Mouse (Mus musculus): ENCODE data around the gene Reep1.
"Not testable (repeated sequence)": the region's sequence is repeated elsewhere in the genome, so short reads cannot be mapped to it uniquely, and the experiment has no call there.

Gene Reep1

DNA sequence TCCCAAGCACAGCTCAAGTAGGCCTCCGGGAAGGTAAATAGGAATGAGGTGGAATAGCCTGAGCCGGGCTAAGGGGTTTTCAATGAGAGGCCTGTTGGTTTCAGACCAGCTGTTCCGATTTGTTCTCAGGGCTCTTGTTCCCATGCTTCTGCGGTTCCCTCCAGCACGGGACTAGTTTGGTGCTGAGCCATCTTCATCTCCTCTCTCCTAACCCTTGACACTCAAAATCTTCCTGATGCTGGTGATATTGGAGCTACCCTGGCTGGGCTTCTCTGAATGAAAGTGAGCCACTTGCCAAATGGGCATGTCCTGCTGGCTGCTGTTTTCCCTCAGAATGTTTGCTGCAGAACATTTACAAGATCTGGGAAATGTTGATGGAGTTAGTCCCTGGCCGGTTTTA lies 84.4 kb downstream of the Reep1 start:
- no peak for DNase-seq

DNA sequence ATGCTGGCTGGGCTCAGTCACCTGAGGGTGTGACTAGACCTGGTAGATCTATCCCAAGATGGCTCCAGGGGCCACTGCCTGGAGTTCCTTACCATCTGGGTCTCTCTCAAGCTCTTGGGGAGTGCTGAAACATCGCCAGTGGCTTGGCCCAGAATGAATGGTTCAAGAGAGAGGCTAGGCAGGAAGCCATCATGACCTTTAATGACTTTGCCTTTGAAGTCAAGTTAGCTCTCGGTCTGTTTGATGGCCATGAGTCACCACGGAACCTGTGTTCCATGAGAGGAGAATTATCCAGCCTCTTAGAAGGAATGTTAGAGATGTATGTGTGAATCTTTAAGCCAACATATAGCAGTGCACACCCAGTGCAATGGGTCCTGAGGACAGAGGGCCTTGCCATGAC lies 92.0 kb downstream of the Reep1 start:
- no peak for DNase-seq

DNA sequence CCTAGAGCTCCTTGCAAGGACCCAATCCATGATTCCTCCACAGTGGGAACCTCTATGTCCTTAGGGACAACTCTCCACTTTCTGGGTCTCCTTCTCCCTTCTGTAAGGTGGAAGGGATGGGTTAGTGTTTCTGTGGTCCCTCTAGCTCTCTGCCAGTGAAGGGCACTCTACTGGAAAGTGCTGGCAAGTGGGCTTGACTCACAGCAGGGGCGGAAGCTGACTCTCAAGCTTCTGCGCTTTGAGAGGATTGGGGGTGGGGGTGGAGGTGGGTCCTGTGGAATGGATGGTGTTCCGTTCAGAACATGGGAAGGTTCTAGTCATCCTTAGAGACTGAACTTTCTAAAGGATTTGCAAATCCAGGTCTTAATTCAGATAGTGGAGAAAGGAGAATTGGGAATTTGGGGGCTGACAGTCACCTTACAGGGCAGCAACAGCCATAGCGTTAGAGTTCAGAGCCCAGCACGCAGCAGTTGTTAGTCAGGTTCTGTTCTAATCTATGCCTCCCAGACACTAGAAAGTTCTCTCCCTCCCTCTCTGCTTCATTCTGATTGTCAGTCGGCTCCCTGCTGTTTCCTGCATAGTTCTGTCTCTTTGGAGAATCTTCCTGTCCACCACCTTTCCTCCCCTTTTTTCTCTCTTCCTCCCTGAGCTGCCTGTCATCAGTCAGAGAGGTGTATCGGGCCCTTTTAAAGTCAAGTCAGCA lies 93.8 kb downstream of the Reep1 start:
- DNase-seq = no peak

DNA sequence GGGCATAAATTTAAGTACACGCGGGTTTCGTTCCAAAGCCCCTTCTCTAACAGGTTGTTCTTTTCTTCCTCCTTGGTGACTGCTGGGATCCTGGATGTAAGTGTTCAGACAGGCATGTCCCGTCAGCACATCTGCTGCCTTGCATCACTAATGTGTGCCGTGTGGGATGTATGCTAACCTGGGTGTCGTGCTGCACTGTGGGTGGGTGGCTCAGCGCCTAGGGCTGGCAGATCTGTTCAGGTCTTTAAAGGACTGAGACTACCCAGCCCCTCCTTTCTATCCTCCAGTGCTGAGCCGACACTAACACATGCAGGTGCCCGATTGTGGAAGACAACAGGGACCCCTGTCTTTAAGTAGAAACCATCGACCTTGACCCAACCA lies 94.3 kb downstream of the Reep1 start:
- DNase-seq = no peak

DNA sequence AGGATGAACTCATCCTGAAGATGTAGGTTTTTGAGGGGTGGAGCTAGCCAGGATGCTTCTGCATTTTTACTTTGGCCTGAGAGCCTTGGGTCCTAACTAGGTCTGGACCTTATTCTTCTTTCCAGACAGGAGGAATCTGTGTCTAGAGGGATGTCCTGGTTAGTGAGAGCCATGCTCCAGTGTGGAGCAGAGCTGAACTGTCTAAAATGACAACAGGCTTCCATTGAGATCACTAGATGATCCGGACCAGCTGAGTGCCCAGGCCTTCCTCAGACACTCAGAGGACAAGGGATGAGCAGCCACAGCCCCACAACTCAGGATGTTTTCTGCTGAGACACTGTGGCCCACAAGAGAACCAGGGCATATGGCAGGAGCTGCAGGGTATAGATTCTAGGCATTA lies 96.2 kb downstream of the Reep1 start:
- no peak for DNase-seq

DNA sequence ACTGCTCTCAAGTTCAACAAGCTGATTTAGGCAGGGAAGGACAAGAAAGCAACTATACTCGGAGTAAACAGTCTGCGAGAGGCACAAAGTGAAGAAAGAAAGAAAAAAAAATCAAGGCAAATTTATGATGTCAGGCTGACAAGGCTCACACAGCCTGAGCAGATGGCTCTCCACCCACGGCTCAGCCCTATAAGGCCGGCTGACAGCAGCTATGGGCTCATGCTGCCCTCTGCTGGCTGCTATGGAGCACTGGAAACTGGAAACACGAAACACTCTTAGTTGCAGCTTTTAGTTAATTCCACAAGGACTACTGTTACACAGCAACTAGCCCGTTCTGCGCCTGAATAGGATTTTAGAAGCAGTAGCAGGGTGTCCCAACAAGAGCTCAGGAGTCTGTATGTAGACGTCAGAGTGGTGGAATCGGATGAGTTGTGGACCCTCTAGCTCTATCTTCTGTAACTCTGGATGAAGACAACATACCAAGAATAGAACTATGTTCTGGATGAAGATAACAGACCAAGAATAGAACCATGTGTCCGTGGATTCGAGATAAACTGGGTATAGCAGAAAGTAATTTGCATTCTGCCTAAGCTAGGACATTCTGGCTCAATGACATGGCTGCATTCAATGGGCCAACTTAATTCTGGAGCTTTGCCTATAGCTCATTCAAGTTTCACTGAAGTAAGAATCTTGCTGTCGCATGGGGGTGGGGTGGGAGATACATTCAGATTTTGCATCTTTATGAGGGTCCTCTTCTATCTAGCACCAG lies 96.9 kb downstream of the Reep1 start:
- DNase-seq = peak; percentile 17

DNA sequence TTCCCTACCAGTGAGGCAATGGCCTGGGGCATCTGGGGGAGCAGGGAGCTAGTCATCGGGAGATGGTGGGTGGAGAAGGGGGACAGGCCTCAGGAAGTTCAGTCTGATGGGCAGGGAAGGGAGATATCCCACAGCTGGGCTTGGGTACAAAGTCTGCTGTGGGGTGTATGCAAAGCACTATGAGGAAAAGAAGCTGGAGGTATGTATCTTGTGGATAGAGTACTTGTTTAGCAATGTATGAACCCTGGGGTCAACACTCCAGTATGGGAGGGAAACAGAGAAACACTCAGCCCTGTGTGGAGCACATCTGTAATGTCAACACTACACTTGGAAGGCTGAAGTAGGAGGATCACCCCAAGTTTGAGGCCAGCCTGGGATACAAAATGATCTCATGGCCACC lies 99.4 kb downstream of the Reep1 start:
- no peak for DNase-seq

DNA sequence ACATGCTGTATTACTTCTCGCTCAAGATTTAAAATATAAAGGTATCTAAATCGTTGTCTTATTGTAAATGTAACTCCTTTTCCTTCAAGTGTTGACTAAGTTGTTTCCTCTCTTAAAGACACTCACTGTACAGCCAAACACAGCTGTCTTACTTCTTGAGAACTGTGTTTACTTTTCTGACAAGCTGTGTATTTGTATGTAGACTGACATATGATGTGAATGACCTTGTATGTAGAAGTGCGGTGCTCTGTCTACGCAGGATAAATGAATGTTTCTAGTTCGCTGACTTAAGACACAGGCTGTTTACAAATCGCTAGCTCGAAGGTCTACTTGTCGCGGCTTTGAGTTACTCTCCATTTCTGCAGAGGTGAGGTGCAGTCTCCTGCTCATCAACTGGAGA lies 102.5 kb downstream of the Reep1 start:
- DNase-seq = no peak

DNA sequence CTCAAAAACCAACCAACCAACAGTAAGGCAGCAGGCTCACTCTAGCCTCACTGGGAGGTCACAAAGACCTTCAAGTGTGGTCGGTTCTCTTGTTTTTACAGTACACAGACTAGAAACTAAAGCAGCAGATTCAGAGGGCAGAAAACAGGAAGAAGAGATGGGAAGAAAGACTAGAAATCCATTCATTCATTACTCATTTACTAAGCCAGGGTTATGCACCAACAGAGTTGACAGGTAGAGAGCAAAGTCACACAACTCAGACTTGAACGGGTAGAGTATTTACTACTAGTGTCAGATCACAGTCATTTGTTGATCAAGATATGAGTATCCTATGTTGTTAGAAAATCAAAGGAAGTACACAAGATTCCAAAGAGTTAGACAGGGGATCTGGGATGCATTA lies 105.5 kb downstream of the Reep1 start:
- DNase-seq = no peak

DNA sequence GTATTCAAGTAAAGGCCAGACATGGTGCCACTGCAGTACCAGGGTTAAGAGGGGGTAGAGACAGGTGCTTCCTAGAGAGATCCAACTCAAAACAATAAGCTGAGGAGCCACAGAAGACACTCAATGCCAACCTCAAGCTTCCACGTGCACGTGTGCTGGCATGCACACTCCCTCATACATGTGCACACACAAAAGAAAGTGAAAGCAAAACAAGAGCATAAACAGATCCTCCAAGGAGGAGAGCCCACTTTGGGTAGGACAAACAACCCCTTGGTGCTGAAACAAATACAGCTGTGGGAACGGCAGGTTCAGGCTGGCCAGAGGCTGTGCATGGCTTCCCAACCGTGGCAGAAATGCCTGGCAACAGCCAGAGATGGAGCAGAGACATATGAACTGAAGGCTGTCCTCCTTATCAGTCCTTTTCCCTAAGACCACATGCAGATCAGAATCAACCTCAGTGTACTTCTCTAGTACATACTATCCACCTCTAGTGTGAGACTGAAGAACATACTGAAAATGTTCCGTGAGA lies 112.5 kb downstream of the Reep1 start:
- DNase-seq = peak; percentile 57

DNA sequence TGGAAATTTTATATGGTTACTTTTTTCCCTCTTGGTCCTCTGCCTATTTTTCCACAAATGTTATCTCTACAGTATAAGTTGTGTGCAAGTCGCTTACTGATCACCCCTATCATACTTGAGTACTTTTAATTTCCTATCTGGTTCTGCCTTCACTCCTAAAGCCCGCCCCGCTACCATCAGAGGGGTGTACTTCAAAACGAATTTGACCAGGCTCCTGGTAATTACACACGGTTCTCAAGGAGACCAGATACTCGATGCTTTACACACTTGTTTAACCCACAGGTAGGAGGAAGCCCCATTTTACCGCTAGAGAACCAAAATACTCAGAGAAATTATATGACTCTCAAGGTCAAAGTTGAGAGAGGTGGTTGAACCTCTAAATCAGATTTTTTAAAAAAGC lies 115.7 kb downstream of the Reep1 start:
- DNase-seq = no peak

DNA sequence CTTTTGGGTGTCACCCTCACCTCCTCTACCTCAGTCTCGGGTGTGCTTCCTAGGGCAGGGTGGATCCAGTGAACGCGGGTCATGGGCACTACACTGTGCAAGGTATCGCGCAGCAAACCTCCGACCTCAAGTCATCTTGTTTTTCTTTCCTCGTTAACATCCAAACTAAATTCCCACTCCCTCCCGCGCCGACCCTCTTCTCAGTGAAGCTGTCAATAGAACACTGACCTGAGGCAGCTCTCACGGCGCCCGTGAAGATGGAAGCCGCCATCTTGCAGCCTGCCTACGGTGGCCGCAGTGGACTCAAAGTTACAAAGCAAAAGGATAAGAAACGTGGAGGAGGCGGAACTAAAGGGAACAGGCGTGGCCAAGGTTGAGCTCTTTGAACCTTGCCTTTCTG lies 116.1 kb downstream of the Reep1 start:
- DNase-seq = peak; percentile 92

DNA sequence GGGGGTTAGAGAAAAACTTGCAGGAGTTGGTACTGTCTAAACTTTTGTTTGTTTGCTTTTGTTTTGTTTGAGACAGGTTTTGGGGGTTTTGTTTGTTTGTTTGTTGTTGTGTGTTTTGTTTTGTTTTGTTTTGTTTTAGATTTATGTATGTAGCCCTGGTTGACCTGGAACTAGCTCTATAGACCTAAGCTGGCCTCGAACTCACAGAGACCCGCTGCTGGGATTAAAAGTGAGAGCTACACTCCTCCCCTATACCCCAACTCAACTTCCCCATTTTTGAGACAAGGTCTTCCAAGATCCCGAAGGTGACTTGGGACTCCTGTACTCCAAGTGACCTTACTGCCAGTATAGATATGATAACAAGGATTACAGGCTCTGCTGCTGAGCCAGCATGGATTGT lies 116.6 kb downstream of the Reep1 start:
- DNase-seq = no peak

DNA sequence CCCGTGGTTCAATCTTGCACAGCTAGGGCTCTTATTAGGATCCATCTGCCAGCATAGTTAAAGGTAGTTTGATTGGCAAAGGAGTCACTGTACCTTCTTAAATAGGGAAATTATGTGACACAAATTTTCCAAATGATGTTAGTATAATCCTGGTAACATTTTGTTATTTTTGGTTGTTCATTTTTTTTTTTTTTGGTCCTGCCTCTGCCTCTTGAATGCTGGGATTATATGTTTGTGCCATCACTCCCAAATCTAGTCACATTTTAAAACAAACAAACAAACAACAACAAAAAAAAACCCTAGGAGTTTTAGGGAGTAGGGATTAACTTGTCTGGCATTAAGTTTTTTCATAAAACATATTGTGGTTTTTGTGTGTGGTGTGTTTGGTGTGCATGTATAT lies 119.5 kb downstream of the Reep1 start, which contains the start of gene Mrpl35:
TSS of gene Mrpl35 (minus strand) at position 101 of the 400 bp plus-strand sequence.
- no peak for DNase-seq

DNA sequence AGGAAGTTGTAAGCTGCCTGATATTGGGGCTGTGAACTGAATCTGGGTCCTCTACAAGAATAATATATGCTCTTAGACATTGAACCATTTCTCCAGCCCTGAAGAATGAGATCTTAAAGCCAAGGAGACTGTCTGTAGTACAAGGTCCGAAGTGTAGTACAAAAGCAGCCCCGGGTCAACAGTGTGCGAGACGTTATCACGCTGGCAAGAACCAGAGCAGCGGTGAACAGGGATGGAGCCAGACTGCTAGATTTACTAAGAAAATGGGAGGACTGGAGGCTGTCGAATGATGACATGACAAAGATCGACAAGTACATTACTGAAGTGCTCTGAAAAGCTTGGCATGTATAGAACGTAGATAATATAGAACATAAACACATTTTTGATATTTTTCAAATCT lies 122.4 kb downstream of the Reep1 start:
- DNase-seq = peak; percentile 19

DNA sequence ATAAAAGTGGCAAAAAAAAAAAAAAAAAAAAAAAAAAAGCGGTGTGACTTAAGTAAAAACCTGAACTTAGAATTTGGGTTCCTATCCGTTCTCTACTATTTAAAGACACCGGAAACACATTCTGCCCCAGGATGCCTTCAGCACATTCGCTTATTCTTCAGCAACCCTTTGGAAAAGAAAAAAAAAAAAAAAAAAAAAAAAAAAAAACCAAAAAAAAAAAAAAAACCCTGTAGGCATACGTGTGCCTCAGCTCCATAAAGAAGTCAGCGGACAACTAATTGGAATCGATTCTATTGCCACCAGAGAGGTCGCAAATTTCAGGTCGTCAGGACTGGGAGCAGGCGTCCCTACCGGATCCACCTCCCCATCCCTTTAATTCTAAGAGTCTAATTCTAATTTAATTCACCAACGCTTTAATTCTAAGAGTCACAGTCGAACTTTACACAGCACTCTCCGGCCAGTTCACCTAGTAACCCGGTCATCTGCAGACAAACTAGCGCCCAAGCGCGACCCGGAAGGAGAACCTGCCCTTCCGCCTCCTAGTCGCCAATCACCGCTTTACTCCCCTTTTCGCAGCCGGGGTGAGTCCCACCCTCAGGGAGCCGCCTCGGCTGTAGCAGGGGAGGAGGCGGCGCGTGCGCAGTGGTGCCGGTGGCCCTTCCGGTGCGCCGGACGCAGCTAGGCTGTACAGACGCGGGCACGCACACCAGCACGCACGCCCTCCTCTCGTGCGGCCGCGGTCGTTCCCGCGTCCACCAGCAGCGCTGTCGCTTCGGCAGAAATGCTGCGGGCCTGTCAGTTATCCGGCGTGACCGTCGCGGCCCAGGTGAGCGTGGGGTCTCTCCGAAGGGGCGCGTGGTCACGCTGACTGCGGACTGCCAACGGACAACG lies 123.6 kb downstream of the Reep1 start, which contains the start of gene Immt:
TSS of gene Immt (plus strand) at position 642 of the 891 bp plus-strand sequence.
- DNase-seq = peak; percentile 98

DNA sequence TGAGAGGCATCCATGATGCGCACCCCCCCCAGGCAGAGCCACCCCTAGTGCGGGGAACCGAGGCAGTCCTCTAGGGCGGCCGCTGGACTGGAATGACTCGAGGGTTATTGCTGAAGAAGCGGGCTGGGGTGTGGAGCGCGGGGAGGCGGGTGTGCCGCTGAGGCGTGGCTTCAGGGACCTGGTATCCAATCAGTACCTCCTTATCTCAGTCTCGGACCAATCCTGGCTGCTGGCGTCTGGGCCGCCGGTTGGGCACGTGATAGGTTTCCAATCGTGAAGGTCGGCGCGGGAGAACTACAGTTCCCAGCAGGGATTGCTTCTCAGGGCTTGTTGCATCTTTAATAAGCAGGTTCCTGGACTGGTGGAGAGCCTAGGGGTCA lies 124.2 kb downstream of the Reep1 start:
- DNase-seq = peak; percentile 99

DNA sequence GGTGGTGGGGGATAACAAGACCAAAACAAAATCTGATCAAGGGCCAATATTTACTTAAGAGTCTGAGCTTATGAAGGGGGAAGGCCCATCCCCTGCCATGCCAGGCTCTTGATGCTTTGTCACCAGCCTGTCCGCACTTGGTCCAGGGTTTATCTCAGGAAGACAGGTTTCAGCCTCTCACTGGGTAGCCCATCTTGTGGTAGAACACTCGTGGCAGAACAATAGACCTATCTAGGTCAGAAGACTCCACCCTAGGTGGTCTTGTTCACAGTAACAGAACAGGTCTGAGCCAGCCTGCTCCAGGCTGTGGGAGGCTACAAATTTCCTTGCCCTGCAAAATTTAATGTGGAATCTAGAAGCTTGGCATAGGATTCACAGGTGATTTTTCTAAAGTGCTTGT lies 129.4 kb downstream of the Reep1 start:
- DNase-seq = no peak

DNA sequence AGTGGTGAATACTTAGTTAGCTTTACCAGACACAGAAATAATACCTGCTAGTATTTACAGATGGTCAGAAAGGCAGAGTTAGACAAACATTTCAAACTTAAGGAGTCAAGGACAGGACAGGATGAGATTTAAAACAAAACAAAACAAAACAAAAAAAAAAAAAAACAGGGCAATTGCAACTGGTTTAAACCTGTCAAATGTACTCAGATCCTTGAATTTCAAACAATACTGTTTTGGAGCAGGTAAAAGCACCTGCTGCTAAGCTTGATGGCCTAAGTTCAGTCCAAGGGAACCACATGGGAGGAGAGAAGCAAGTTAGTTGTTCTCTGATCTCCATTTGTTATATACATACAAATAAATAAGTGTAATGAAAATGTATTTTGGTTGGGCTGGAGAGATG lies 132.5 kb downstream of the Reep1 start:
- DNase-seq = no peak

DNA sequence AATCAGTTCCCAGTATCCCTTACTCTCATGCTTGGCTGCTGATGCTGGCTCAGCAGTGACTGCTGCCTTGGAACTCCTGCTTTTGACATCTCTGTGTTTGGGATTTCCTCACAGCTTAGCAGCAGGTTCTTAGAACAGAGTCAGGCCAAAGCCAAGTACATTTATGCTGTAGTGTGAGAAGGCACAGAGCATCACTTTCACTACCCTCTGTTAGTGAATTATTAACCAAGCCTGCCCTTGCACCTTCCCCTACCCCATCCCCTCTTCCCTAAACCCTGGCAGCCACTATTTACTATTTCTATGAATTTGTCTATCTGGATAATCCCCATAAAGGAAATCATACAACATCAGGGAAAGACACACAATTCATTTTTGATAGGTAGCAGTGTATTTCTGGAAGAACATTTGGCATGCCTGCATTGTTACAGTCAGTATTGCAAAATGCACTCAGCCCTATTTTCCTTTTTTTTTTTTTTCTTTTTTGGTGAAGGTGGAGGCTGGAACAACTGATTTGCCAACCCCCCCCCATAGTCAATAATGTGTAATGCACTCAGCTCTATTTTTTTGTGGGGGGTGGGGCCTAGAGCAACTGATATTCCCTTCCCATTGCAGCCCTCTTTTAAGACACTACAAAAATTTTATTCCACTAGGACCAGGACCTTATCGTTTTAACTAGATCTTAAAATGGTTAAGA lies 133.4 kb downstream of the Reep1 start:
- DNase-seq = no peak

DNA sequence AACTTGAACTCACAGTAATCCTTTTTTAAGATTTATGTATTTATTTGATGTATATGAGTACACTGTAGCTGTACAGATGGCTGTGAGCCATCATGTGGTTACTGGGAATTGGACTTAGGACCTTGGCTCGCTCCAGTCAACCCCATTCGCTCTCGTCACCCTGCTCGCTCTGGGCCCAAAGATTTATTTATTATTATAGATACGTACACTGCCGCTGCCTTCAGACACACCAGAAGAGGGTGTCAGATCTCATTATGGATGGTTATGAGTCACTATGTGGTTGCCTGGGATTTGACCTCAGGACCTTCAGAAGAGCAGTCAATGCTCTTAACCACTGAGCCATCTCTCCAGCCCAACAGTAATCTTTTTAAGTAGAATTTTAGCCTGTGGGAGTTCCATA lies 139.5 kb downstream of the Reep1 start:
- not testable (repeated sequence) for DNase-seq
